Mouse (Mus musculus) G1E (cell line): ENCODE measurements around the gene Lrrfip1.

Experiments used
- CTCF ChIP-seq: IDR thresholded peaks from 2 replicates; pipeline ENCODE4 v1.5.1; 2012; ENCODE audit warnings: low read depth, low read length, inconsistent platforms, mixed read lengths
- GATA1 ChIP-seq: IDR thresholded peaks from 2 replicates; pipeline ENCODE4 v1.6.1; 2012; ENCODE audit warnings: borderline replicate concordance, low read length, inconsistent platforms, mixed read lengths
- GATA2 ChIP-seq: IDR thresholded peaks from 2 replicates; pipeline ENCODE4 v1.6.1; 2012; ENCODE audit warnings: low read depth, low read length, inconsistent platforms, borderline replicate concordance
- POLR2AphosphoS5 ChIP-seq: IDR thresholded peaks from 2 replicates; pipeline ENCODE4 v1.6.1; 2012; ENCODE audit warnings: low read depth, low read length, inconsistent platforms; ENCODE audit not compliant: insufficient replicate concordance
- TAL1 ChIP-seq: conservative IDR thresholded peaks from 2 replicates; pipeline ENCODE4 v1.6.1; 2012; ENCODE audit warnings: low read depth, low read length, inconsistent platforms, mixed read lengths

DNA sequence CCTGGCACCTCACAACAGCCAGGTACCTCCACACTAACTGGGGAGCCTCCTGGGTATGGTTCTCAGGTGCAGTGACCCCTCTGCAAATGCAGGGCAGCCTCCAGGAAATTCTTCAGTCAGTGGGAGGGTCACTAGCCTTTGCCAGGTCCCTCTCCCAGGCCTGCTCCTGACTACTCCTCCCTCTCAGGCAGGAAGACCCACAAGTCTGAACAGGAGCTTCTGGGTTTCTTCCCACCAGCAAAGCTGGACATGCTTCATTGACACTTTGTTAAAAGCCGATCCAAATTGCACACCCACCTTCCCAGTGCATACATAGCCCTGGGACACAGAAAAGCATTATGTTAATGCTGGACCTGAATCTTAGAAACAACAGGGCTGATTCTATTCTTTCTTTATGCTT is 97.3 kb downstream of the Lrrfip1 start:
- TF ChIP-seq CTCF (no peak), TAL1 (no peak), POLR2AphosphoS5 (no peak), GATA1 (no peak), GATA2 (no peak)
